Mouse (Mus musculus): ENCODE data around the gene Slc35f2. TPM values are rescaled to one million over a fixed set of nuclear protein-coding genes. Genes with fewer than 3 reads are reported as not detected.
A peak's percentile ranks its signal among the peaks of the same experiment; 100 is the strongest.

Gene Slc35f2
- polyA plus RNA-seq, 1 experiment from 2014 or later = 7.0 TPM

DNA sequence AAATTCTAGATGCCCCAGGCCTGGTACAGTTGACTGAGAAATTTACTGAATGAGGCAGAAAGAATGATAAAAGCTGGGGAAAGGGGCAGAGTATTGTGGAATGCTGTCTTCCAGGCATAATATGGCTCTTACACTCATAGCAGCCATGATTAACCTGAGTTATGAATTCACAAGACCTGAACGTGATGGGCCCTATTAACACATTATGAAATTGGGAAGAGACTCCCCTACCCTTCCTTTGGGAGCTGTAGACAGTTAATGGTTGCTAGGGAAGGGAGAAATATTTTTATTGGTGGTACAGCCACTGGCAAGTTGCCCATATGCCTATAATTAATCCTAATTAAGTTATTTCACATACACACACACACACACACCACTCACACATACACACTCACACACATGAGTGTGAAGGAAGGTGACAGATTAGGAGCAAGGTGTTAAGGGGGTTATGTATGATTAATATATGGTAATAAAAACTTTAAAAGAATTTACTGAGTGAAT lies 22.5 kb downstream of the Slc35f2 start:
- Histone ChIP-seq H3K4me1 (peaks cover 23% of the 10 kb centered on the region), H3K4me3 (no peak overlapping the region), H3K27me3 (replicated peaks; ENCODE audit: low read depth, poor library complexity, severe bottlenecking) (no peaks in the 10 kb centered on the region), H3K9me3 (no peaks in the 10 kb centered on the region), H3K27ac (replicated peaks) (no peak overlapping the region), H3K36me3 (replicated peaks) (no peaks in the 10 kb centered on the region)
- WGBS = 61% methylated on average over 1 of the region's 1 CpGs
- DNase-seq (ENCODE audit: low spot score) = no peak

DNA sequence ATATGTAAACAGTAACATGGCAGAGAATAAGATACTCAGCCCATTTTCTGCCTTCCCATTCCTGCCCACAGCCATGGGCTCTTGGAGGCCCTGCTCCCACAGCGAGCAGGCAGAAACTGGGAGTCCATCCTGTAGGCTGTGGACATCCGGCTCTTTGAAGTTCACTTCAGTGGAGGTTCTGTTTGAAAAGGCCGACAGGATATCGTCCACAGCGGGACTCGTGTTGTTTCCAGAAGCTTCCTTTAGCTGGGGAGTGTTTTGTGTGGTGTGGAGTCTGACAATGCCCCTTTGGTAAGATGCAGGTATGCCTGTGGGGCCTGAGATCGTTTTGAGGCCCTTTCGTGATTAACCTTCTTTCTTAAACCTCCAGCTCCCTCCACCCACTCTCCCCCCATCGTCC lies 23.2 kb downstream of the Slc35f2 start:
- Histone ChIP-seq H3K9me3 (no peaks in the 10 kb centered on the region), H3K4me3 (no peak overlapping the region), H3K27me3 (replicated peaks; ENCODE audit: low read depth, poor library complexity, severe bottlenecking) (no peaks in the 10 kb centered on the region), H3K27ac (replicated peaks) (peak overlapping the region; percentile 3; the same call in 1 of the 2 replicates), H3K4me1 (peaks cover 17% of the 10 kb centered on the region), H3K36me3 (replicated peaks) (no peaks in the 10 kb centered on the region)
- no peak for DNase-seq (ENCODE audit: low spot score)
- WGBS = 53% methylated on average over 9 of the region's 9 CpGs

DNA sequence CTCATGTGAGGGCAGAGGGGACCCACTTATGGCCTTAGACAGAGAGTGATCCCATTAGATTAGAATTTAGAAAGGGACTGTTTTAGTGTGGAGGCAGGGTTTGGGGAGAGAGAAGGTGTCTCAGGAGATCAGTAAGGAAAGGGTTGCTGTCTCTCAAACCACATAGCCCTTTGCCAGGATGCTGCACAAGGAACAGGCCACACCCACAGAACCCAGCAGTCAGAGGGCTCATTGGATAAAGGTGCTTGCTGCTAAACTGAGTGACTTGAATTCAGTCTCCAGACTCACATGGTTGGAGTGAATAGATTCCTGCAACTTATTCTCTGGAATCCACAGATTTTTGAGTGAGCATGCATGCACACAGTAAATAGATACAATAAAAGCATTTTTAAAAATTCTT lies 24.0 kb downstream of the Slc35f2 start:
- no peak for DNase-seq (ENCODE audit: low spot score)
- peak overlapping the region; percentile 3; the same call in 1 of the 2 replicates for H3K27ac ChIP-seq (replicated peaks)

DNA sequence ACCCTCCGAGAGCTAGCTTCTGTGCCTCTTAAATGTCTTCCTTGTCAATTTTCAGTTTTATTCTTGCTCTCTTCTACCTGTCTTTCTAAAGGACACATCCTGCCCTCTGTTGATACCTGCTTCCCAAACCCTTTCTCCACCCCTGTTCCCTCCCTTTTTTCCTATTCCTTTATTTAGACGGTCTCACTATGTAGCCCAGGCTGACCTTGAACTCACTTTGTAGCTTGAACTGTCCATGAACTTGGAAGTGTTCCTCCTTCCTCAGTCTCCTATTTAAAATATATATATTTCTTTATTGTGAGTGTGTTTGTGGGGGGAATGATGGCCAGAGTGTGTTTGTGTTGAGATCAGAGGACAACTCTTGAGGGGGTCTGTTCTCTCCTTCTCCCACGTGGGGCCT lies 25.0 kb downstream of the Slc35f2 start:
- no peak for DNase-seq (ENCODE audit: low spot score)
- Histone ChIP-seq H3K27ac (replicated peaks) (no peak overlapping the region), H3K27me3 (replicated peaks; ENCODE audit: low read depth, poor library complexity, severe bottlenecking) (no peaks in the 10 kb centered on the region), H3K9me3 (no peaks in the 10 kb centered on the region), H3K4me1 (peaks cover 12% of the 10 kb centered on the region), H3K4me3 (no peak overlapping the region), H3K36me3 (replicated peaks) (no peaks in the 10 kb centered on the region)
- WGBS = 87% methylated on average over 3 of the region's 3 CpGs

More for the DNA sequence above, 24.0 kb downstream of the Slc35f2 start:
- Histone ChIP-seq H3K9me3 (no peaks in the 10 kb centered on the region), H3K4me3 (no peak overlapping the region), H3K27me3 (replicated peaks; ENCODE audit: low read depth, poor library complexity, severe bottlenecking) (no peaks in the 10 kb centered on the region), H3K36me3 (replicated peaks) (no peaks in the 10 kb centered on the region), H3K4me1 (peaks cover 12% of the 10 kb centered on the region)

DNA sequence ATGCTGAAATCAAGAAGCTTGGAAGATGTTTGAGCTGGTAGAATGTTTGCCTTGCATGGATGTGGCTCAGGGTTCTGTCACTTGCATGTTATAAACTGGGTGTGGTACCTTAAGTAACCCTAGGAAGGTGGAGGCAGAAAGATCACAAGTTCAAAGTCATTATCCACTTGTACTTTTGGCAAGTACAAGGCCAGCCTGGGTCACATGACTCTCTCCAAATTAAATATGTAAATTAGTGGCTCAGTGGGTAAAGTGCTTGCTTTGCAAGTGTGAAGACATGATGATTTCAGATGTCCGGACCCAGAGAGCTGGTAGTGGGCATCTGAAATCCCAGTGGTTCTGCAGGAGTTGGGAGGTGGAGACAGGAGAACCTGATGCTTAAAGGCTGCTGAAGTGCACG lies 25.8 kb downstream of the Slc35f2 start:
- no peaks in the 10 kb centered on the region for H3K27me3 ChIP-seq (replicated peaks; ENCODE audit: low read depth, poor library complexity, severe bottlenecking)
- no peaks in the 10 kb centered on the region for H3K36me3 ChIP-seq (replicated peaks)
- peaks cover 12% of the 10 kb centered on the region for H3K4me1 ChIP-seq
- no peak for DNase-seq (ENCODE audit: low spot score)
- H3K4me3 ChIP-seq = no peak overlapping the region
- H3K9me3 ChIP-seq = no peaks in the 10 kb centered on the region
- 85% methylated on average over 2 of the region's 2 CpGs for WGBS
- H3K27ac ChIP-seq (replicated peaks) = no peak overlapping the region

DNA sequence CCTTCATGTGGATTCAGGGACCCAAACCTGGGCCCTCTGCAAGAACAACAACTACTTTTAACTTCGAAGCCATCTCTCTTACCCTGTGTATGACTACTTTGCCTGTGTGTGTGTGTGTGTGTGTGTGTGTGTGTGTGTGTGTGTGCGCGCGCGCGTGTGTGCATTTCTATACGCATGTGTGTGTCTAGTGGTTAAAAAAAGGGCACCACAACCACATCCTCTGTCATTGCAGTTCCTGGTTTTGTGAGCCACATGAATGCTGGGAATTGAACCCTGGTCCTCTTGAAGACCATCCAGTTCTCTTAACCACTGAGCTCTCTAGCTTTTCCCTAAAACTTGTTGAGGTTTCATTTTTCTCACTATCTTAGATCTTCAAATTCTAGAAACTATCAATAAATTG lies 31.6 kb downstream of the Slc35f2 start:
- DNase-seq (ENCODE audit: low spot score) = no peak
- H3K9me3 ChIP-seq = no peaks in the 10 kb centered on the region
- H3K36me3 ChIP-seq (replicated peaks) = no peaks in the 10 kb centered on the region
- H3K27me3 ChIP-seq (replicated peaks; ENCODE audit: low read depth, poor library complexity, severe bottlenecking) = no peaks in the 10 kb centered on the region
- H3K4me1 ChIP-seq = peaks cover 5% of the 10 kb centered on the region
- H3K27ac ChIP-seq (replicated peaks) = no peak overlapping the region
- no peak overlapping the region for H3K4me3 ChIP-seq
- WGBS = 95% methylated on average over 7 of the region's 7 CpGs

DNA sequence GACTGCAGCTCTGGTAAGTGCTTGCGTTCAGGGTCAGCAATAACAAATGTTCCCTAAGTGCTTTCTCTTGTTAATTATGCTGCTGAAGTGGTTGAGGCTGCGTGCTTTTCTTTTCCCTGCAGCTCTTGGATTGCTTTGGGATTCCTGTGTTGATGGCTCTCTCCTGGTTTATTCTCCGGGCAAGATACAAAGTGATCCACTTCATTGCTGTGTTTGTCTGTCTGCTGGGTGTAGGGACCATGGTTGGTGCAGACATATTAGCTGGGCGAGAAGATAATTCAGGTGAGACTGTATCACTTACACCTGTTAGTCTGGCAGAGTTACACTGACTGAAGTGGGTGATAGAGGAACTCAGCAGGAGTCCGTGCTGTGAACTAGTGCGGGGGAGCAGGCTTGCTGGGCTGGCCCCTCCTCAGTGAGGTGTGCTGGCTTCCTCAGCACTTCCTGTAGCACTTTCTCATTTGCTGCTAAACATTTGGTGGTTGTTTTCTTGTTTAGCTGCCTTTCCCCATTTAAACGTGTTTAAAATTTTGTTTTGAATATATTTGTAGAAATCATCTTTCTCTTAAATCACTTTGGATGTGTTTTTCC lies 35.3 kb downstream of the Slc35f2 start:
- Histone ChIP-seq H3K4me3 (no peak overlapping the region), H3K4me1 (peaks cover 5% of the 10 kb centered on the region), H3K36me3 (replicated peaks) (no peaks in the 10 kb centered on the region), H3K27me3 (replicated peaks; ENCODE audit: low read depth, poor library complexity, severe bottlenecking) (no peaks in the 10 kb centered on the region), H3K27ac (replicated peaks) (no peak overlapping the region), H3K9me3 (no peaks in the 10 kb centered on the region)
- WGBS = 20% methylated on average over 7 of the region's 7 CpGs
- DNase-seq (ENCODE audit: low spot score) = no peak

DNA sequence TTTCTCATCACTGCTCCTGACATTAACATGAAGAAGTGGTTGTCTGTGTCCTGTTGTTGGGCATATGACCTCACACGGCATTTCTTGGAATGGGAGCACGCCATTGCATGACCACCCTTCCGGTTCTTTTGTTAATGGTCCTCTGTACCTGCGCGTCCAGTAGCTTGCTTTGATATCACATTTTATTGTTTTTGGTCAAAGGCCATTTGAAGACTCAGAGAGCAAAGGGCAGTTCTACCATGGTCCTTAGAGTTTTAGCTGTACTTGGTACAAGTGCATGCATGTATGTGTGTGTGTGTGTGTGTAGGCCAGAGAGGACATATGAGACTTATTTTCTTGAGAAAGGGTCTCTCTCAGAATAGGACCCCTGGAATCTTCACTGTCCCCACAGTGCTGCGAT lies 42.1 kb downstream of the Slc35f2 start:
- H3K4me1 ChIP-seq = no peaks in the 10 kb centered on the region
- H3K4me3 ChIP-seq = no peak overlapping the region
- no peak for DNase-seq (ENCODE audit: low spot score)
- no peak overlapping the region for H3K27ac ChIP-seq (replicated peaks)
- no peaks in the 10 kb centered on the region for H3K9me3 ChIP-seq
- H3K36me3 ChIP-seq (replicated peaks) = no peaks in the 10 kb centered on the region
- 95% methylated on average over 6 of the region's 6 CpGs for WGBS
- H3K27me3 ChIP-seq (replicated peaks; ENCODE audit: low read depth, poor library complexity, severe bottlenecking) = no peaks in the 10 kb centered on the region

DNA sequence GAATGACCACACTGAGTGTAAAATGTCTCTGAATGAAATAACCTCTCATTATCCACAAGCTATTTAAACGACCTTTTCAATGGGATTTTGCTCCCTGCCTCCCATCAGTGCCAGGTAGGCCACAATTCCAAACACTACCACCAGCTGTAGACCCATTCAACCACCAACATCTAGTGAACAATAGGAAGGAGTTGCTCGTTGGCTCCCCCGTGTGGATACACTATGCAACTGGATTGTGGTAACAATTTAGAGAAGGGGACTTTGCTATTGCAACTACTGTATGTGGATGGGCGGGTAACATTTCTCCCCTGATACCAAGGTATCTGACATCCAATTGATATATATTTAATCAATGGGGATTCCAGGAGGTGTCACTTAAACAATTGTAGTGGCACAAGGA lies 47.4 kb downstream of the Slc35f2 start:
- WGBS = 38% methylated on average over 4 of the region's 4 CpGs
- peak; percentile 57 for DNase-seq (ENCODE audit: low spot score)
- no peaks in the 10 kb centered on the region for H3K36me3 ChIP-seq (replicated peaks)
- no peak overlapping the region for H3K4me3 ChIP-seq
- H3K27me3 ChIP-seq (replicated peaks; ENCODE audit: low read depth, poor library complexity, severe bottlenecking) = no peaks in the 10 kb centered on the region
- no peaks in the 10 kb centered on the region for H3K4me1 ChIP-seq
- no peak overlapping the region for H3K27ac ChIP-seq (replicated peaks)
- H3K9me3 ChIP-seq = no peaks in the 10 kb centered on the region

DNA sequence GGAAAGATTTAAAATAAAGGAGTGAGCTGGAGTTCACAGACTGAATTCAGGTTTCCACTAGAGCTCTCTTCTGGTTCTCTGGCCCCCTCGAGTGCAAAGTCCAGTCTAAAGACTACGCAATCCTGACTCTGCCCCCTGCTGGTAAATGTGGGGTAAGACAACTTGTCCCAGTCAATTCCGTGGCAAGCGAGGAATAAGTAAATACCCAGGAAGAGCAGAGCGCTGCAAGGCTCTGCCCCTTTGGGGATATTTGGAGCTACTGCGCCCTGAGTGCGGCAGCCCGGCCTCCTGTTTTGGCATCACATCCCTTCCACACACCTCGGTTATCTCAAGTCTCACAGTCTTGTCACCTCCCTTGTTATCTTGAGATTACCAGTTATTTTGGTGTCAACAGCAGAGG lies 54.0 kb downstream of the Slc35f2 start:
- H3K4me3 ChIP-seq = no peak overlapping the region
- H3K36me3 ChIP-seq (replicated peaks) = no peaks in the 10 kb centered on the region
- H3K4me1 ChIP-seq = no peaks in the 10 kb centered on the region
- peak; percentile 65 for DNase-seq (ENCODE audit: low spot score)
- no peaks in the 10 kb centered on the region for H3K9me3 ChIP-seq
- H3K27ac ChIP-seq (replicated peaks) = no peak overlapping the region
- H3K27me3 ChIP-seq (replicated peaks; ENCODE audit: low read depth, poor library complexity, severe bottlenecking) = peaks cover 8% of the 10 kb centered on the region; the same call in 1 of the 2 replicates
- 9% methylated on average over 9 of the region's 9 CpGs for WGBS

DNA sequence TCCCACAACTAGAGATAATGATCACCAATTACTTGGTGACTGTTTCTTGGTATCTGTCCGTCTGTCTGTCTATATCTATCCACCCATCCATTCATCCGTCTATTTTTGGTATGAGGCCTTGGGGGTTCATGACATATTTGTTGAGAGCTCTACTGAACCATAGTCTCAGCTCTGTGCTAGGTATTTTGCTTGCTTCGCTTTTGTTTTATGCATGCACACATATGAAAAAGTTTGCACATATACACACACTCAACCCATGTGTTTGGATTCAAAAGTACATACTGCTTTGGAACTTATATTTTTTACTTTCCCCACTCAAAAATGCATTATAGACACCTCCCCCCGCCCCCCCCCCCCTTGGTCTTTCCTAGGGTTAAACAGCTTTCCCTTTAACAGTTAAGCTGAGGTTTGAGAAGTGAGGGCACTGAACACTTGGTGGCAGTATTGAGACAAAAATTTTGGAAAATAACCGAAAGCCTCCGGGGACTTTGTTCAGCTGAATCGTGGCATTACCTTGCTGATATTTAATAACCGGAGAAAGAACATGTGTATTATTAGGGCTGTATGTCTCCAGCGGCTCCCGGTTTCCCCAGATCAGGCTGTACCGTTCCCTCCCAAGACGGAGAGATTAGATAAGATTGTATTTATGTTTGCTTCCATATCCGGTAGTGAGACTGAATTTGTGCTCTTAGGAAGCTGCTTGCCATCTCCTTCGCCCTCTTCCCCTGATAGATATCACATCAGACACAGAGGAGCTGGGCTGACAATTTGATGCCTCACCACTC lies 57.9 kb downstream of the Slc35f2 start:
- Histone ChIP-seq H3K9me3 (no peaks in the 10 kb centered on the region), H3K27ac (replicated peaks) (peak overlapping the region; percentile 31), H3K36me3 (replicated peaks) (no peaks in the 10 kb centered on the region), H3K4me1 (no peaks in the 10 kb centered on the region), H3K27me3 (replicated peaks; ENCODE audit: low read depth, poor library complexity, severe bottlenecking) (peaks cover 8% of the 10 kb centered on the region; the same call in 1 of the 2 replicates), H3K4me3 (peak overlapping the region; percentile 55)
- 24% methylated on average over 14 of the region's 14 CpGs for WGBS
- peak; percentile 36 for DNase-seq (ENCODE audit: low spot score)

DNA sequence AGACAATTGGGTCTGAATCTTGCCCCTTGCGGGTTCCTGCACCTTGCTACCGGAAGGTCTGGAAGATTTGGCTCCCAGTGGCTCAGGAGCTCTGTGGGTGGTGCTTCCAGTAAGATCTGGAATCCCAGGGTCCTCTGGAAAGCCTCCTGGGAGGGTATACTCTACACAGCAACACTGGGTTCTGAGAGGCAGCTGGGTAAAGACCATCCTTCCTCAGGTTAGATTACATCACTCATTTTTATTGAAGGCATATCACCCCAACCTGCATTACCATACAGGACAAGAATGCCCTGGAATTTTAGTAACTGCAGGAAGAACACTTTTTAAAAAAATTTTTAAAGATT lies 58.5 kb downstream of the Slc35f2 start:
- no peaks in the 10 kb centered on the region for H3K36me3 ChIP-seq (replicated peaks)
- H3K27me3 ChIP-seq (replicated peaks; ENCODE audit: low read depth, poor library complexity, severe bottlenecking) = peaks cover 8% of the 10 kb centered on the region; the same call in 1 of the 2 replicates
- no peaks in the 10 kb centered on the region for H3K4me1 ChIP-seq
- WGBS = 40% methylated on average over 2 of the region's 2 CpGs
- no peak for DNase-seq (ENCODE audit: low spot score)
- no peaks in the 10 kb centered on the region for H3K9me3 ChIP-seq
- H3K4me3 ChIP-seq = peak overlapping the region; percentile 55
- peak overlapping the region; percentile 31 for H3K27ac ChIP-seq (replicated peaks)

DNA sequence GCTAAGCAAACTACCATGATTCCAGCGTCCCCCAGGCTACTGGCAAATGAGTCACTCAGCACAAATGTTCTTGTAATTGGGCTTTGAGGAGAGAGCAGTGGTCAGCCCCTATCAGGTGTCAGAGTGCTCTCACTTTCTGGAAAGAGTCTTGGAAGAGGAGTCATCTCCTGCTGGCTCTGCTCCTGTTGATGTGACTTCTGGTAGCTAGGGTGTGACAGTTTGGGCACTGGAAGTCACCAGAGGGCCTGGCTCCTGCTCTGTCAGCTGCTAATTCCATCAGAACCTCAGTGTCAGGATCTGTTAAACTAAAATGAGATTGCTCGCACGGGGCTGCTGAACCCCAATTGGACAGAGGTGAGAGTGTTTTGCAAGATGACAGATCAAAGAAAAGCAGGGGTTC lies 63.7 kb downstream of the Slc35f2 start:
- Histone ChIP-seq H3K4me1 (no peaks in the 10 kb centered on the region), H3K4me3 (no peak overlapping the region), H3K27me3 (replicated peaks; ENCODE audit: low read depth, poor library complexity, severe bottlenecking) (no peaks in the 10 kb centered on the region), H3K27ac (replicated peaks) (no peak overlapping the region), H3K36me3 (replicated peaks) (no peaks in the 10 kb centered on the region), H3K9me3 (no peaks in the 10 kb centered on the region)
- WGBS = 66% methylated on average over 3 of the region's 3 CpGs
- no peak for DNase-seq (ENCODE audit: low spot score)

Data from embryonic facial prominence, embryonic 10.5 days (tissue).